Mouse (Mus musculus) CH12.LX (cell line): Measurements from ENCODE around the gene Trim44. TPM values are rescaled to one million over a fixed set of nuclear protein-coding genes. Genes with fewer than 3 reads are reported as not detected.

Experiments
- DNase-seq: peaks from one replicate; pipeline ENCODE4 v3.0.0-alpha.2; 2013; ENCODE audit errors: extremely low read depth
- H3K27ac ChIP-seq: 2 replicates; pipeline ENCODE4 v1.5.1; 2012; ENCODE audit warnings: low read depth, mild to moderate bottlenecking, control low read depth, moderate library complexity; ENCODE audit not compliant: insufficient read depth
- H3K27me3 ChIP-seq: replicated peaks from 2 replicates; pipeline ENCODE3; 2012; ENCODE audit warnings: inconsistent platforms
- H3K36me3 ChIP-seq, 2 experiments: replicated peaks in 1 of 2; 2 replicates each; pipeline versions ENCODE3 to v1.6.1; 2012; ENCODE audit warnings: inconsistent platforms in 1 of 2, low read length in 1 of 2, mild to moderate bottlenecking in 1 of 2, mixed read lengths in 1 of 2, moderate library complexity in 1 of 2; ENCODE audit not compliant: control insufficient read depth in 1 of 2, insufficient read depth in 1 of 2
- H3K4me1 ChIP-seq, 2 experiments: 2 replicates each; pipeline ENCODE4 v1.6.1; 2012; ENCODE audit warnings: inconsistent platforms in 1 of 2, moderate library complexity in 1 of 2; ENCODE audit not compliant: insufficient read depth in 2 of 2, control insufficient read depth in 1 of 2
- H3K4me2 ChIP-seq: 2 replicates; pipeline ENCODE4 v1.6.1; 2012; ENCODE audit warnings: low read depth, mild to moderate bottlenecking, control low read depth; ENCODE audit not compliant: poor library complexity, insufficient read depth, severe bottlenecking
- H3K4me3 ChIP-seq, 3 experiments: fragments of 150-350 bp in 1 of 3; sonication (generic) in 1 of 3; replicated peaks in 1 of 3; 2 replicates each; pipeline versions ENCODE3 to v1.5.1; 2011 to 2012; ENCODE audit warnings: low read depth in 2 of 3, low read length in 2 of 3, mild to moderate bottlenecking in 2 of 3, moderate library complexity in 2 of 3, control low read depth in 1 of 3, improper control_type of control experiment in 1 of 3, inconsistent platforms in 1 of 3, mixed read lengths in 1 of 3; ENCODE audit not compliant: poor library complexity in 1 of 3
- H3K79me2 ChIP-seq: replicated peaks from 2 replicates; pipeline ENCODE4 v1.6.1; 2012; ENCODE audit warnings: mild to moderate bottlenecking, moderate library complexity; ENCODE audit not compliant: control insufficient read depth, poor library complexity, insufficient read depth, severe bottlenecking; ENCODE audit errors: extremely low read depth
- H3K9ac ChIP-seq: 2 replicates; pipeline ENCODE4 v1.6.1; 2012; ENCODE audit warnings: low read depth, mild to moderate bottlenecking, control low read depth, moderate library complexity; ENCODE audit not compliant: insufficient read depth
- H3K9me3 ChIP-seq: replicated peaks from 2 replicates; pipeline ENCODE3; 2012; ENCODE audit warnings: low read length, inconsistent platforms, mixed read lengths
- BHLHE40 ChIP-seq: IDR thresholded peaks from 2 replicates; pipeline ENCODE4 v1.6.1; 2011; ENCODE audit warnings: mild to moderate bottlenecking, low read depth, low read length, improper control_type of control experiment
- CHD2 ChIP-seq: IDR thresholded peaks from 2 replicates; pipeline ENCODE4 v1.6.1; 2011; ENCODE audit warnings: low read length, improper control_type of control experiment
- E2F4 ChIP-seq: IDR thresholded peaks from 2 replicates; pipeline ENCODE4 v1.6.1; 2011; ENCODE audit warnings: low read depth, low read length, improper control_type of control experiment; ENCODE audit not compliant: insufficient replicate concordance
- ELF1 ChIP-seq: IDR thresholded peaks from 2 replicates; pipeline ENCODE4 v1.6.1; 2014; ENCODE audit warnings: low read depth, mild to moderate bottlenecking, inconsistent platforms, low read length, improper control_type of control experiment
- EP300 ChIP-seq: IDR thresholded peaks from 2 replicates; pipeline ENCODE4 v1.6.1; 2011; ENCODE audit warnings: low read length, improper control_type of control experiment
- ETS1 ChIP-seq: conservative IDR thresholded peaks from 2 replicates; pipeline ENCODE4 v1.6.1; 2012; ENCODE audit warnings: low read depth, mild to moderate bottlenecking, inconsistent platforms, low read length, improper control_type of control experiment, moderate library complexity
- HCFC1 ChIP-seq: IDR thresholded peaks from 2 replicates; pipeline ENCODE4 v1.6.1; 2012; ENCODE audit warnings: low read depth, mild to moderate bottlenecking, inconsistent platforms, low read length, improper control_type of control experiment
- MAX ChIP-seq: IDR thresholded peaks from 2 replicates; pipeline ENCODE4 v1.6.1; 2011; ENCODE audit warnings: low read length, improper control_type of control experiment
- NELFE ChIP-seq: IDR thresholded peaks from 2 replicates; pipeline ENCODE4 v1.6.1; 2011; ENCODE audit warnings: low read depth, low read length, improper control_type of control experiment
- NRF1 ChIP-seq: IDR thresholded peaks from 2 replicates; pipeline ENCODE4 v1.6.1; 2014; ENCODE audit warnings: low read depth, mild to moderate bottlenecking, inconsistent platforms, low read length, improper control_type of control experiment, moderate library complexity
- POLR2A ChIP-seq: IDR thresholded peaks from 2 replicates; pipeline ENCODE4 v1.6.1; 2011; ENCODE audit warnings: low read depth, mild to moderate bottlenecking, improper control_type of control experiment, low read length
- SMC3 ChIP-seq: IDR thresholded peaks from 2 replicates; pipeline ENCODE4 v1.6.1; 2011; ENCODE audit warnings: low read depth, low read length, improper control_type of control experiment
- USF1 ChIP-seq: IDR thresholded peaks from 2 replicates; pipeline ENCODE4 v1.6.1; 2014; ENCODE audit warnings: low read depth, mild to moderate bottlenecking, inconsistent platforms, low read length, improper control_type of control experiment
- ZMIZ1 ChIP-seq: IDR thresholded peaks from 2 replicates; pipeline ENCODE4 v1.6.1; 2012; ENCODE audit warnings: low read depth, mild to moderate bottlenecking, inconsistent platforms, low read length, improper control_type of control experiment
- ZNF384 ChIP-seq: IDR thresholded peaks from 2 replicates; pipeline ENCODE4 v1.6.1; 2012; ENCODE audit warnings: low read depth, low read length, improper control_type of control experiment, inconsistent platforms
- dilution Hi-C: fragments of 300-500 bp; cut with MboI; formaldehyde crosslinking; loops from 2 replicates; pipeline ENCODE4 v1.14.3; 2020; ENCODE audit warnings: low sequenced_read_pairs; ENCODE audit not compliant: extremely low pct_unique_long_range_greater_than_20kb, extremely low pct_ligation_motif_present
- in situ Hi-C: fragments of 300-500 bp; cut with MboI; formaldehyde crosslinking; loops from 3 replicates; pipeline ENCODE4 v1.14.3; 2019; ENCODE audit warnings: low sequenced_read_pairs, low pct_ligation_motif_present, low pct_unique_long_range_greater_than_20kb, mixed read lengths
- polyA plus RNA-seq: library from polyadenylated mRNA; unstranded; fragments of >175 nt; gene quantifications from 2 replicates; pipeline ENCODE4 v1.2.1, GENCODE M21; 2012; ENCODE audit warnings: low read depth; ENCODE audit not compliant: insufficient read length
- total RNA-seq, 2 experiments: library from RNA; depleted of rRNA; stranded (reverse); fragments of 300-350 nt in 1 of 2; fragments of >200 nt in 1 of 2; gene quantifications; 2 replicates each; pipeline ENCODE4 v1.2.3; 2012 to 2014

Trim44 gene
- total and polyA plus RNA-seq, 3 experiments = 22.7 to 77.5 (median 28.0) TPM

- Histone ChIP-seq H3K4me3 (no peak overlapping the region), H3K9ac (no peak overlapping the region), H3K79me2 (no peaks in the 10 kb centered on the region), H3K4me2 (no peak overlapping the region), H3K36me3 (no peaks in the 10 kb centered on the region), H3K27me3 (no peaks in the 10 kb centered on the region), H3K27ac (no peak overlapping the region), H3K4me1 (0 out of 4 replicates have a peak, but pooled peaks cover 0 to 2% of the 10 kb centered on the region in 2 experiments), H3K9me3 (no peaks in the 10 kb centered on the region)
- in situ Hi-C loops (no loop called here), dilution Hi-C loops (no loop called here)
- TF ChIP-seq ZNF384 (no peak), BHLHE40 (no peak), ETS1 (no peak), CHD2 (no peak), HCFC1 (no peak), NELFE (no peak), ZMIZ1 (no peak), EP300 (no peak), USF1 (no peak), ELF1 (no peak)
- no peak for DNase-seq
These were observed 3.0 kb upstream of the Trim44 start for GRCm38 (mm10) chr2:102410615-102411014.

- Histone ChIP-seq H3K36me3 (no peaks in the 10 kb centered on the region), H3K27ac (no peak overlapping the region), H3K9me3 (no peaks in the 10 kb centered on the region), H3K4me3 (no peak overlapping the region), H3K79me2 (no peaks in the 10 kb centered on the region), H3K9ac (no peak overlapping the region), H3K27me3 (no peaks in the 10 kb centered on the region), H3K4me2 (no peak overlapping the region)
- no peak for DNase-seq
- no peak for TF ChIP-seq SMC3
- no peak for TF ChIP-seq CHD2
- no peak for TF ChIP-seq NRF1
- TF ChIP-seq HCFC1 = no peak
- TF ChIP-seq, all 38 proteins: peak for 0
- 0 out of 4 replicates have a peak, but pooled peaks cover 0 to 2% of the 10 kb centered on the region in 2 experiments for H3K4me1 ChIP-seq
- in situ Hi-C loops (no loop called here), dilution Hi-C loops (no loop called here)
These were observed 2.1 kb upstream of the Trim44 start for GRCm38 (mm10) chr2:102409741-102410140.

GRCm38 (mm10) chr2:102406324-102407304 is 1.0 kb downstream of the Trim44 start:
- Histone ChIP-seq H3K9me3 (no peaks in the 10 kb centered on the region), H3K79me2 (no peaks in the 10 kb centered on the region), H3K9ac (no peak overlapping the region), H3K27ac (no peak overlapping the region), H3K27me3 (no peaks in the 10 kb centered on the region), H3K36me3 (no peaks in the 10 kb centered on the region)
- in situ Hi-C loops = no loop called here
- dilution Hi-C loops = no loop called here
- TF ChIP-seq E2F4 (no peak), POLR2A (no peak), MAX (no peak), SMC3 (no peak)
- TF ChIP-seq, all 38 proteins: peak for 0
- Histone ChIP-seq H3K4me2 (no peak overlapping the region), H3K4me1 (peaks cover 3 to 8% of the 10 kb centered on the region in 2 experiments; a peak in 3 of 4 replicates), H3K4me3 (no peak overlapping the region)
- DNase-seq = no peak
